Mouse (Mus musculus) adrenal gland, postnatal 36 days (tissue): ENCODE measurements around the gene 1700007K13Rik. TPM values are rescaled to one million over a fixed set of nuclear protein-coding genes. Genes with fewer than 3 reads are reported as not detected.
"Not testable (repeated sequence)": the region's sequence is repeated elsewhere in the genome, so short reads cannot be mapped to it uniquely, and the experiment has no call there.

ENCODE experiments used
- DNase-seq, 2 experiments: peaks; one replicate each; pipeline ENCODE4 v3.0.0; 2021; ENCODE audit warnings: mixed read lengths in 1 of 2
- long read RNA-seq, 2 experiments: library from polyadenylated mRNA; stranded (forward); transcript quantifications; one replicate each; pipeline ENCODE4 v2.0.0; 2021; ENCODE audit warnings: borderline sequencing depth in 2 of 2
- total RNA-seq, 2 experiments: library from RNA; stranded (reverse); gene quantifications; 2 replicates each; pipeline ENCODE4 v1.2.3; 2021

1700007K13Rik gene
- total RNA-seq, result not detected
- long read RNA-seq, experiment 1, result 0 reads
- long read RNA-seq, experiment 2, result 0 reads

DNA sequence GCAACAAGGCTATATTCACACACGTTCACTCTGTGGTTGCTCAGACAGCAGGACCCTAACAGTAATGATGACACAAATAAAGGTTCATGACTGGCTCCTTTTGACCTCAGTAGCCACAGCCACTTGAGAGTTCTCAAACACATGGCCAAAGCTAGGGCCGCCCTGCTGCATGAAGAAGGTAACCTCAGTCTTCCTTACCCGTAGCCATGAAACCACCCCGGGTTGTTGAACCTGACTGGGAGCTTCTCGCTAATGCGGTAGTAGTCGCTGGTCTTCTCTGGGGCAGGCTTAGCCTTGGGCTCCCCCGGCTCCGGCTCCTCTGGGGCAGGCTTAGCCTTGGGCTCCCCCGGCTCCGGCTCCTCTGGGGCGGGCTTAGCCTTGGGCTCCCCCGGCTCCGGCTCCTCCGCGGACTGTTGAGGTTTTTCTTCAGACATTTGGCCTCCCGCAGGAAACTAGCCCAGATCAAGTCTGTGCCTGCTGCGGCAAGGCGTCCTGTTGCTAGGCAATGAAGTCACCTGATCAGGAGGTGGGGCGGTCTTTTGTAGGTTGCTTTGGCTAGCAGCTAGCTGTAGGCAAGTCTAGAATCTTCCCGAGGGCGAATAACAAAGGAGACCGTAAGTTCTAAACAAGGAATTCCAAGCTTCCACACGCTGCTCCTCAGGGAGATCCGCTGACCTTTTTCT lies at the start of gene 1700007K13Rik:
Gene 1700007K13Rik (minus strand): TSS at position 497 of the 683 bp plus-strand sequence.
- DNase-seq, result peak; percentile 86 to 87

DNA sequence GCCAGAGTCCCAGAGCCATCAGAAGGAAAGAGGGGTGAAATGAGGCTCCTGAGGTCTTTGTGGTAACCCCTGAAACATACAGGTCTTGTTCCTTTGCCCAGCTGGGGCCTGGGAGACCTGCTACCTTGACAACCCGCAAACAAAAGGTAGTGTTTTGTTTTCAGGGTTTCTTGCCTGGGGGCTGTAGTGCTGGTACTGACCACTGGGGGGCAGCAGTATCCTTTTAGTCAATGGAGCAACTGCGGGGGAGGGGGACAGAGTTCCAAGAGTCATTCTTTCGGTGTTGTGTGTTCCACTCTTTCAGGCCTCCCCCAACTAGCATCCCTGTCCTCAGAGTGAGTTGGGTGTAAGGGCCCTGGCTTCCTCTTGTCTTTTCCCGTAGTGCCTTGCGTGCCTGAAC lies 48.4 kb upstream of the 1700007K13Rik start:
- peak; percentile 83 to 87 for DNase-seq

DNA sequence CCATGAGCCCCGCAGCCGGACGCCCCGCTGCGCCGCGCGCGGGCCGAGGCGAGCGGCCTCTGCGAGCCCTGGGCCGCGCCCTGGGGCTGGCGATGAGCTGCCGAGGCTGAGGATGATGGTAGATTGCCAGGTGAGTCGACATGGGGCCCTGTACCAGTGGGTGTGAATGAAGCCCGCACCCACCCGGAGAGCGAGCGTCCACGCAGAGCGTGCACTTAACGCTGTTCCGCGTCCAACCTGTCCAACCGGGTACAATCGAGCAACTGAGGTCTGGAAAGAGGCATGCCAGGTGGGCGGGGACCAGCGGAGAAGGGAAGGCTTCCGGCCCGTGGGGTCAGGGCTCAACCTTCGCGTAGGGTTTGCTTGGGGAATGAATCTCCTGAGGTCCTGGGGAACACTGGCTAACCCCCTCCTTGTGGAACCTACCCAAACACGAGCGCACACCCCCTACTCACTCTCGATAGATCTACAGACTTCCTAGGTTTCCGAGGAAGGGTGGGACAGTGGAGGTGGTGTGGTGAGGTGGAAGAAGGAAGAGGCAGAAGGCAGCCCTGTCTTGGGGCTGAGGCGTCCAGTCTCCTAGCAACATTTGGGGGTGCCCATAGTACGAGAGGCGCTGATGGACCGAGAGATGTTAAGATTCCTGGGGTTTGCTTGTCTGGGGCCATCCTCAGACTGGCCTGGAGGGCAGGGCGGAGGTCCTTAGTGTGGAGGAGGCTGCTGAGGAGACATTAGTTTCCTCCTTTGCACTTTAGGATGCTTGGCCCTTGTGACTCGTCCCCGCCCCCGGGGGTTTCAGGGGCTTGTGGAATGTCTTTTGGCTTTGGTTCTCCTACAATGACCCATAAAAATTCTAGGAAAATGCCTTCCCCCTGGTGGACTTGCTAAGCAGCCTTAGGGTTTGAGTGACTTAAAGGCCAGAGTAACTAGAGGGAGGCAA lies 47.6 kb upstream of the 1700007K13Rik start:
- DNase-seq, result peak; percentile 32 to 54

DNA sequence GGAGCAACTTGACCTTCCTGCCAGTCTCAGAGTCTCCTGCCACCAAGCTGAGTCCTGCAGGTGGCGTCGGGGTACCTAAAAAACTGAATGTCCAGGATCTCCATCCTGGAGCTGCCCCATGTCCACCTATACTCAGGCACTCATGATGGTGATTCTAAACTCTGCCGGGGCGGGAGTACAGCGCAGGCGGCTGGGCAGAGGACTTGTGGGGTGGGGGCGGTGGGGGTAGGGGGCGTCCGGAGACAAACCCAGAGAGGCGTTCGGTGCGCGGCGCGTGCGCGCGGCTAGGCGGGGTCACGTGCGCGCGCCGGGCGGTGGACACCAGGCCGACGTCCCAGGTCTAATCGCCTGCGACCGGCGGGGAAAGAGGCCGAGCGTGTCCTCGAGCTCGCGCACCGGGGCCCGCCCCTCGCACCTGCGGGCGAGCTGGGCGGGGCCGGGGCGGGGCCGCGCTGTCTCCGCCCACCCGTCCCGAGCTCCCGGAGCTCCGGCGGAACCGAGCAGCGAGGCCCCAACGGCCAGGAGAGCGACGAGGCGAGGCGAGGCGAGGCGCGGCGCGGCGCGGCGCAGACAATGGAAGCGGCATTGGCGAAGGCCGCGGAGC lies 46.8 kb upstream of the 1700007K13Rik start, which contains the start of gene Ralgds:
Gene Ralgds (plus strand): TSS at position 328 of the 604 bp plus-strand sequence.
- peak; percentile 66 to 77 for DNase-seq

DNA sequence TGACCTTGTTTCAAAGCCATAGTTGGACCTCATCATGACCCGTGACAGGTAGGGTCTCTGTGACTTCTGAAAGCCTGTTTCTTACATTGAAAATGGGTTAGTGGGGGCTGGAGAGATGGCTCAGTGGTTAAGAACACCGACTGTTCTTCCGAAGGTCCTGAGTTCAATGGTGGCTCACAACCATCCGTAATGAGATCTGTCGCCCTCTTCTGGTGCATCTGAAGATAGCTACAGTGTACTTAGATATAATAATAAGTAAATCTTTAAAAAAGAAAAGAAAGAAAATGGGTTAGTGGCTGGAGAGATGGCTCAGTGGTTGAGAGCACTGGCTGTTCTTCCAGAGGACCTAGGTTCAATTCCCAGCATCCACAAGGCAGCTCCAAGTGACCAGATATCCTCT lies 45.5 kb upstream of the 1700007K13Rik start:
- DNase-seq, result not testable (repeated sequence)

DNA sequence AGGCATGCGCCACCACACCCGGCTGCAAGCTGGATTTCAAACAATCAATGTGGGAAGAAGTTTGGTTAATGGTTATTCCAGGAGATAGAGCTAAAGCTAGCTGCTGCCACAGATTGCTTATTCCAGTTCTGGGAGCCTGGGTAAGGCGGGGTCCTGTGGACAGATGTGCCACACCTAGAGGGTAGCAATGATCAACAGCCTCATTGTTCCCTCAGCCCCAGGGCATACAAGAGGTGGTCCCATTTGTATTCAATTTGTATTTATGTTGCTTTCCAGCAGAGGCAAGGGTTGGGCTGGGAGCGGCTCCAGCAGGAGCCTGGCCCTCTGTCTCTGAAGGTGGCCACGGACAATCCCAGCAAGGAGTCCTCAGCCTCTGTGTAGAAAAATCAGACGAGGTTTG lies 40.2 kb upstream of the 1700007K13Rik start:
- DNase-seq, result no peak

DNA sequence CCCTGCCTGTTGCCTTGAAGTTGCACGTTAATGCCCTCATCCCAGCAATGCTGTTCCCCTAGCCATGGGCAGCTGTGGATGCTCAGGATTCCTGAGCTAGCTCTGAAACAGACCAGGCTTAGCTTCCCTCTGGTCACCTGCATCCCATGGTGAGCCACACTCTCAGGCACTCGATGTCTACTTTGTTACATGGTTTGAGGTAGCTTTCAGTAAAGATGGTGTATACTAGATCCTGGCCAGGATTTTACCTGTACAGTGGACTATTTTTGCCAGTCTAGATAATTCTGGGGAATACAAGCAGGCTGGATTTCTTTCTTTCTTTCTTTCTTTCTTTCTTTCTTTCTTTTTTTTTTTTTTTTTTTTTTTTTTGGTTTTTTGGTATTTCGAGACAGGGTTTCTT lies 39.7 kb upstream of the 1700007K13Rik start, which contains the start of gene Gm10134:
Gene Gm10134 (plus strand): TSS at position 301 of the 400 bp plus-strand sequence.
- DNase-seq, result no peak

DNA sequence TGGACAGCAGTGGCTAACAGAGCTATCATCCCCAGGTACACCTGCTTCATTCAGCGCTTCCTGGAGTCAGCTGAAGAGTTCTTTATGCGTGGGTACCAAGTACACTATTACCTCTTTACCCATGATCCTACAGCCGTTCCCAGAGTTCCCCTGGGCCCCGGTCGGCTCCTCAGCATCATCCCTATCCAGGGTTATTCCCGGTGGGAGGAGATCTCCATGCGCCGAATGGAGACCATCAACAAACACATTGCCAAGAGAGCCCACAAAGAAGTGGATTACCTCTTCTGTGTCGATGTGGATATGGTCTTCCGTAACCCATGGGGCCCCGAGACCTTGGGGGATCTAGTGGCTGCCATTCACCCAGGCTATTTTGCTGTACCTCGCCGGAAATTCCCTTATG lies 38.5 kb upstream of the 1700007K13Rik start:
- DNase-seq, result no peak

DNA sequence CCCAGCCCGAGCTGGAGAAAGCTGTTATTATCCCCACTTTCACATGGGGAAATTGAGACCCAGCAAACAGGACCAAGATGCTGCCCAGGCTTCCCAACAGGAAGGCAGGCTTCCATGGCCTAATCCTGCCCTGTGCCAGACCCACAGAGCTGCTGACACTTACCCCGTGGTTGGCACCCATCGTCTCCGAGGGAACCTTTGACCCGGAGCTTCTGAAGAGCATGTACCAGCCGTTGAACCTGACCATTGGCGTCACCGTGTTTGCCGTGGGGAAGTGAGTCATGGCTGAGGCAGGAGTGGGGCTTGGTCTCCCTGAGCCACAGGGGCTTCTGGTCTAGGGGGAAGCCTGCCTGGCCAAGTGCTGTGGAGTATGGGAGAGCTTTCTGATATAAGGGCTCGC lies 36.9 kb upstream of the 1700007K13Rik start:
- no peak for DNase-seq

DNA sequence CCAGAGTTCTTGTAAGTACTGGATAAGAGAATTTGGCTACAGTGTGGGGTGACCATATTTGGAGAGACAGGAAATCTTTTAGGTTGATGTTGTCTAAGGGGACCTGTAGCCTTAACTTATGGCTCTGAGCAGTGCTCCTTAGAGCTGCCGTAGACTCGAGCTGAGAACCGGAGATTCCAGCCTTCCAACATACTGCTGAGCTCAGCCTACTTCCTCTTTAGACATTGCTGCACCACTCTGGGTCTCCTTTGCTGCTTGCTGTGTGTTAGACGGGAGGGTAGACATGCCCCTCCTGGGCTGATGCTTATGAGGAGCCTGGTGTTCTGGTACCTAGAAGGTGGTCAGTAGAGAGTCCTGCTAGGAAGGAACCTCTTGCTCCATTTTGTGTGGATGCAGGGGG lies 32.3 kb upstream of the 1700007K13Rik start:
- DNase-seq, result no peak

DNA sequence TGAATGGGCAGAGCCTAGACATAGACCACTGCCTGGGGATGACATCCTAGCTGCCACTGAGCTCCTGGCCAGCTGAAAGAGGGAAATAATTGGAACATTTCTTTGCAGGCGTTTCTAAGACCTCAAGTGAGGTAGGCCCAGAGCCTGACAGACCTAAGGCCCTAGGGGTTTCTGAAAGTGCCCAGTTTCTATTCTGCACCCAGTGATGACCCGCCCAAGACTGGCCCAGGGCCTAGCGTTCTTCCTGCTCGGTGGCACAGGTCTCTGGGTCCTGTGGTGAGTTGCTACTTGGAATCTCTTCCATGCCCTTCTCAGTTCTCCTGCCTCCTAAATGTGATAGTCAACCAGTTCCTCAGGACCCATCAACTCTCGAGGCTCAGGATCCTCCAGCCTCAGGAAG lies 31.4 kb upstream of the 1700007K13Rik start:
- no peak for DNase-seq

DNA sequence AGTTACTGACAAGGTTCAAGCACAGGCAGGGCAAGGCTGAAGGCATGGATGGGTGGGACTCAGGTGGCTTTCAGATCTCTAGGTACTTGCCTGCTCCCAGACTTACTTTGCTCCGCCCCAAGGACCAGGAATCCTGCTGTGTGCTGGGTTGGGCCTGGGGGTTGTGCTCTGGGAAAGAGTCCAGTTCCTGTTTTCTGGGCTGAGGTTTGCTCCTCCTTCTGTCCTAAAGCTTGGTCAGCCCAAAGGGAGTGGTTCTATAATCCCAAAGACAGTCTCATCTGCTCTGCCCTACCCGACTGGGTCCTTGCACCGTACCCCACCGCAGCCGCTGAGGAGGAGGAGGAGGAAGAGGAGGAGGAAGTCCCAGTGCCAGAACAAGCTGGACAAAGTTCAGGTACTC lies 30.5 kb upstream of the 1700007K13Rik start, which contains the start of gene Gbgt1:
Gene Gbgt1 (plus strand): TSS at position 221 of the 400 bp plus-strand sequence.
- no peak for DNase-seq

DNA sequence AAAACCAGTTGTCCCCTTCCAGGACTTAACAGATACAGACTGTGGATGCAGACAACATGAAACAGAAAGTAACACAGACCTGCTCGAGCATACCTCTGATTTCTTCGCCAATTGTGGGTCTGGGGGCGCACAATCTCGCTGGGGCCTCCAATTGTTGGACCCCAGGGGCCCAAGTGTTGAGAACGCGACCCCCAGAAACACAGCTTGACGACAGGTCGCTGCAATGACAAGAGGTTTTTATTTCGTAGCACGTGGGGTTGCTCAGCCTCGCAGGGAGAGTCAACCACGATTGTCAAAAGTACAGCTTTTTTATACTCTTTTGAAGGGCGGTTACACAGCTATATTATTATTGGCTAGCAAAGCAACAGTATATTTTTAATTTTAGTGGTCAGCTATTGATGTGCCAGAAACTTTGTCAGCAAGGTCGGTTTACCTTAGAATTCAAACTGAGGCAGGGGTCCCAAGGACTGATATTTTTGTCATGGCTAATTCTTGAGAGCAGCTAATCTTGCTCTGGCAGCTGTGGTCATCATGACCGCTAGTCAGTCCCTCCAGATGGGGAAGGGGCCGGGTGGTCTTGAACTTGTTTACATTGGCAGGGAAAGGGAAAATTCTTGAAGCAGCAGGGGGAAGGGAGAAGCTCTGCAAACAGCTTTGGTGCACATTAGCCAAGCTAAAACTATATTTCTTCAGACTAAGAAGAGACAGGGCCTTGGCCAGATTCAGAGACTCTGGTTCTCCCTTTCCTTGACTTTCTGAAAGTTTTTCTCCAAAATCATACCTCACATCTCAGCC lies 29.9 kb upstream of the 1700007K13Rik start:
- no peak for DNase-seq

DNA sequence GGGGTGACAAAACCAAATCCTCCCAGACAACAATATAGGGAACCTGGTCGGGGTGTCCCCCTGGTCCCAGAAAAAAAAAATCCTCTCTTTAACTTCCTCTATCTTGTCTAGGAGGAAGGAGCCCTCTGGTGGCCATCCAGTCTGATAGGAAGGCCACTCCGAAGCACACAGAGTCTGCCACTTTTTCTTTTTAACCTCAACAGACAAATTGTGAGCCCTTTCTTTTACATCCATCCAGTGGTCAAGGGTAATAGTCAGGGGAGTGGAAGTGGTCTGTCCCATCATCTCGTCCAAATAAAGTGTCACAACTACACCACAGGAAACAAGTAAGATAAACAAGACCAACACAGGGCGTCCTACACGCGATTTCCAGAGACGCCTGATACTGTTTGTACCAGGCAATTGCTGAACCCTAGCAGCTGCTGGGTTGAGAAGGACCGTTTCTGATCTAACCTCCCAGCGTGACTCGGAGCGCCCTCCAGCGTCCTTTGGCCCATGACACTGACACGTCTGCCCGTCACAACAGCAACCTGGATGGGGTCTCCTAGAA lies 29.1 kb upstream of the 1700007K13Rik start:
- peak in 1 of 2 experiments; percentile 52 for DNase-seq

DNA sequence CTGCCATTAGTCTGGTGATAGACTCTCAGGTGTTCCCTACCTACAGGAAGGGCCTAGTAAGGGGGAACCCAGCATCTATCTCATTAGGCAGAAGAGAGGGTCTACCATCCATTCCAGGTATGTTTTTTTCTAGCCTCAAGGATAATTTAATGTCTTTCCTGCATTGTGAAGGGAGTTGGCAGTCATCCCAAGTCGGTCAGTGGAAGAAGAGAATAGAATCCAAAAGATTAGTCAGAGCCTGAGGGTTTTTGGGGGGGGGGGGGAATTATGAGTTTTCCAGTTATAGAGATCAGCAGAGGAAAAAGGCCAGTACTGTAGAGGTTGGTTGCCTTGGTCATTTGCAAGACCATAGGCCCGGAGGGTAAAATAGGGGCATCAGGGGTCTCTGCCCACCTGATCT lies 28.4 kb upstream of the 1700007K13Rik start:
- no peak for DNase-seq

DNA sequence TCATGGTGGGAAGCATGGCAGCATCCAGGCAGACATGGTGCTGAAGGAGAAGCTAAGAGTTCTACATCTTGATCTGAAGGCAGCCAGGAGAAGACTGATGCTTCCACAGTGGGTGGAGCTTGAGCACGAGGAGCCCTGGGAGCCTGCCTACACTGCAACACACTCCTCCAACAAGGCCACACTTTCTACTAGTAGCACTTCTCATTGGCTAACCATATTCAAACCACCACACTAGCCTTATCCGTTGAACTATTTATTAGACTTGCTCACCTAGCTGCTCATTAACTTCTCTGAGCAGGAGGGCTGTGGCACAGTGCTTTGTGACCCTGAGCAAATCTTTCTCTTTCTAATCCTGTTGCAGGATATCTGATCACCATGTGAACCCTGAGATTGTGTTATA lies 17.7 kb upstream of the 1700007K13Rik start:
- no peak for DNase-seq

DNA sequence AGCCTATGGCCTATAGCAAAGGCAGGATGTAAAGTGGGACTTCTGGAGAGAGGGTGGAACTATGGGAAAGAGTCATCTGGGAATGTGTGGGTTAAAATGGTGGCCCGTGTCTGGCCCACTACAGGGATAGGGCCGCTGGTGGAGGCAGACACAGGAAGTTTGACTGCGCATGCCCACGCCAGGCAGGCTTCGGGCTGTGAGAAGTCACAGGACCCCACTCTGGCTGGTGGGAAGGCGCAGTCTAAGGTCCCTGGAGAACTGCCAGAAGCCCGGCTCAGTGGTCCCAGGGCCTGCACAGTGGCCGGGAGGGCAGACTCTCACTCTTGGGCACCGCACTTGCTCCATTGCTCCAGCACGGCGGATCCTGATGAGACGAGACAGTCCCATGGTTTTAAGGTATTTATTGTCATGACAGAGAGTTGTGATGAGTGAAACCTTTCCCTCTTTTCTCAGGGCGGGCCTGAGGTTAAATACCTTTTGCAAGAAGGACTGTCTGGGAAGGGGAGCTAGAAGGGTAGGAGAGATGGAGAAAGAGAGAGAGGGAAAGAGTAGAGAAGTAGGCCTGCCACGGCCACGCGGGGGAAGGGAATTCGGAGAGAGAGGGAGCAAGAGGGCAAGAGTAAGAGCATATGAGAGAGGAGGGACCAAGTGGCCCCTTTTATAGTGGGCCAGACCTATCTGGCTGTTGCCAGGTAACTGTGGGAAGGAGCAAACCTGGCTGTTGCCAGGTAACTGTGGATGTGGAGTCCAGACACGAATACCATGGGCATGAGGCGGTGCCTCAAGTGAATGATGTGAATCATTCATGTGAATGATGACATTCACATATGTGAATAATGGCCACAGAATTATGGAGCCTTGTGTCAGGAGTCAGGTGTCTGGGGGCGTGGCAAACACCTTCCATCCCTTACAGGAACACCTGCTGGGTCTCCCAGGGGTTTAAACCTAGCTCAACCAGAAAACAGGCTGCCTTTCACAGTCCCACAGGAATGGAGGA lies 13.4 kb upstream of the 1700007K13Rik start:
- DNase-seq, result no peak

DNA sequence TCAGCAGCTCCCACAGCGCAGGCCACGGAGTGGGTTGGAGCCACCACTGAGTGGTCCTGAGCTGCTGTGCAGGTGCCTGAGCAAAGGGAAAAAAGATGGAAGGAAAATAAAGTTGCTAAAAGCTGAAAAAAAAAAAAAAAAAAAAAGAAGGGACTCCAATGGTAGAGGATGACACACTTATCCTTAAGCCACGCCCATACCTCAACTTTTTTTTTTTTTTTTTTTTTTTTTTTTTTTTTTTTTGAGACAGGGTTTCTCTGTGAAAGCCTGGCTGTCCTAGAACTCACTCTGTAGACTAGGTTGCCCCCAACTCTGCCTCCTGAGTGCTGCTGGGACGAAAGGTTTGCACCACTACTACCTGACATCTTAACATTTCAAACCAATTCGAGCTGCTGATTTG lies 11.9 kb upstream of the 1700007K13Rik start:
- DNase-seq, result not testable (repeated sequence)

DNA sequence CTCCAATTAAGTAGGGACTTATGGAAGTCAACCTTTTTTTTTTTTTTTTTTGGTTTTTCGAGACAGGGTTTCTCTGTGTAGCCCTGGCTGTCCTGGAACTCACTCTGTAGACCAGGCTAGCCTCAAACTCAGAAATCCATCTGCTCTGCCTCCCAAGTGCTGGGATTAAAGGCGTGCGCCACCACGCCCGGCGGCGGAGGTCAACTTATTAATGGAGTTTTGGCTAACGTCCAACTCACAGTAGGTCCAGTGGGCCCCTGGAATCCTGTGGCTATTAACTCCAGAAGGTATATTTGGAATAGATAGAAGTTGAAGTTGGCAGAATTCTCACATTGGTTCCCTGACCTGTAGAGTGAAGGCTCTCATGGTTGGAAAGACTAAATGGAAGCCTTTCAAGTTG lies 5.9 kb upstream of the 1700007K13Rik start:
- not testable (repeated sequence) for DNase-seq

DNA sequence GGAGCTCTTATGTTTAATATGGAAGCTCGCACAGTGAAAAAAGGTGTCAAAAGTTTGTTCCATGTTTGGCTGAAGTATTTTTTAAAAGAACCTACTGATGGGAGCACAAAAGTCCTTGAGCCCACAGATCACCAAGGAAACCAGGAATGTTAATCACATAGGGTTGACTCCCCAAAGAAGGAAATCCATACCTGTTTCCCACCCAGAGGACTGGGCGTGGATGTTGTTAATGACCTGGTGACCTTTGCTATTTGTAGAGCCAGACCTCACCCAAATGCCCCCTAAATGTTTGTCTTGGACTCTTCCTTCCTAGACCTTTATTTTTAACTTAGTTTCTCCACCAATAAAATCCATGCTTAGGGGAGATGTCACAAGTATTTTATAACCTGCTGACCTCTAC lies 4.5 kb upstream of the 1700007K13Rik start:
- DNase-seq, result no peak
